Mouse (Mus musculus): ENCODE data around the gene Gm20458. TPM values are rescaled to one million over a fixed set of nuclear protein-coding genes. Genes with fewer than 3 reads are reported as not detected.

Gene Gm20458
- polyA plus RNA-seq, 1 experiment from 2014 or later, result 8.9 TPM

GRCm38 (mm10) chr2:164438257-164438656, 22.5 kb upstream of the Gm20458 start:
- H3K9ac ChIP-seq (ENCODE audit: low read length), result no peak overlapping the region
- H3K9me3 ChIP-seq (replicated peaks; ENCODE audit: control insufficient read depth, low read length), result no peaks in the 10 kb centered on the region
- WGBS, result 66% methylated on average over 8 of the region's 8 CpGs
- H3K4me1 ChIP-seq (ENCODE audit: control insufficient read depth, insufficient read depth, low read length), result peaks cover 6% of the 10 kb centered on the region
- no peak overlapping the region for H3K4me3 ChIP-seq (ENCODE audit: low read depth, low read length)
- no peaks in the 10 kb centered on the region for H3K36me3 ChIP-seq (ENCODE audit: control insufficient read depth, insufficient read depth, low read length)
- H3K4me2 ChIP-seq (ENCODE audit: low read length), result no peak overlapping the region
- no peak for ATAC-seq
- DNase-seq (ENCODE audit: low spot score), result no peak
- no peak overlapping the region for H3K27ac ChIP-seq (ENCODE audit: low read depth, low read length)
- H3K27me3 ChIP-seq (replicated peaks; ENCODE audit: control insufficient read depth, insufficient read depth, low read length), result 0 out of 2 replicates have a peak, but pooled peaks cover 4% of the 10 kb centered on the region

- Histone ChIP-seq H3K4me2 (ENCODE audit: low read length) (no peak overlapping the region), H3K27me3 (replicated peaks; ENCODE audit: control insufficient read depth, insufficient read depth, low read length) (0 out of 2 replicates have a peak, but pooled peaks cover 4% of the 10 kb centered on the region), H3K27ac (ENCODE audit: low read depth, low read length) (no peak overlapping the region), H3K4me1 (ENCODE audit: control insufficient read depth, insufficient read depth, low read length) (peaks cover 13% of the 10 kb centered on the region), H3K36me3 (ENCODE audit: control insufficient read depth, insufficient read depth, low read length) (no peaks in the 10 kb centered on the region), H3K9me3 (replicated peaks; ENCODE audit: control insufficient read depth, low read length) (no peaks in the 10 kb centered on the region), H3K9ac (ENCODE audit: low read length) (no peak overlapping the region), H3K4me3 (ENCODE audit: low read depth, low read length) (no peak overlapping the region)
- no peak for ATAC-seq
- 69% methylated on average over 3 of the region's 3 CpGs for WGBS
- no peak for DNase-seq (ENCODE audit: low spot score)
These were observed 21.8 kb upstream of the Gm20458 start for GRCm38 (mm10) chr2:164439001-164439421.

GRCm38 (mm10) chr2:164440314-164440713, 20.5 kb upstream of the Gm20458 start:
- H3K27ac ChIP-seq (ENCODE audit: low read depth, low read length), result no peak overlapping the region
- H3K36me3 ChIP-seq (ENCODE audit: control insufficient read depth, insufficient read depth, low read length), result no peaks in the 10 kb centered on the region
- H3K4me1 ChIP-seq (ENCODE audit: control insufficient read depth, insufficient read depth, low read length), result peaks cover 13% of the 10 kb centered on the region
- H3K27me3 ChIP-seq (replicated peaks; ENCODE audit: control insufficient read depth, insufficient read depth, low read length), result 0 out of 2 replicates have a peak, but pooled peaks cover 4% of the 10 kb centered on the region
- DNase-seq (ENCODE audit: low spot score) (no peak), ATAC-seq (no peak)
- H3K9ac ChIP-seq (ENCODE audit: low read length), result no peak overlapping the region
- no peaks in the 10 kb centered on the region for H3K9me3 ChIP-seq (replicated peaks; ENCODE audit: control insufficient read depth, low read length)
- WGBS, result 80% methylated on average over 5 of the region's 5 CpGs
- no peak overlapping the region for H3K4me2 ChIP-seq (ENCODE audit: low read length)
- no peak overlapping the region for H3K4me3 ChIP-seq (ENCODE audit: low read depth, low read length)

GRCm38 (mm10) chr2:164441155-164441554, 19.6 kb upstream of the Gm20458 start:
- Histone ChIP-seq H3K4me1 (ENCODE audit: control insufficient read depth, insufficient read depth, low read length) (peaks cover 13% of the 10 kb centered on the region), H3K9me3 (replicated peaks; ENCODE audit: control insufficient read depth, low read length) (no peaks in the 10 kb centered on the region), H3K9ac (ENCODE audit: low read length) (no peak overlapping the region), H3K36me3 (ENCODE audit: control insufficient read depth, insufficient read depth, low read length) (no peaks in the 10 kb centered on the region), H3K27me3 (replicated peaks; ENCODE audit: control insufficient read depth, insufficient read depth, low read length) (0 out of 2 replicates have a peak, but pooled peaks cover 4% of the 10 kb centered on the region), H3K4me2 (ENCODE audit: low read length) (no peak overlapping the region), H3K4me3 (ENCODE audit: low read depth, low read length) (no peak overlapping the region), H3K27ac (ENCODE audit: low read depth, low read length) (no peak overlapping the region)
- DNase-seq (ENCODE audit: low spot score) (no peak), ATAC-seq (no peak)
- WGBS, result 46% methylated on average over 8 of the region's 8 CpGs

GRCm38 (mm10) chr2:164441731-164442130, 19.0 kb upstream of the Gm20458 start:
- H3K4me2 ChIP-seq (ENCODE audit: low read length), result peak overlapping the region; percentile 91; the same call in 1 of the 2 replicates
- no peak overlapping the region for H3K9ac ChIP-seq (ENCODE audit: low read length)
- no peak overlapping the region for H3K4me3 ChIP-seq (ENCODE audit: low read depth, low read length)

GRCm38 (mm10) chr2:164442315-164443050, 18.3 kb upstream of the Gm20458 start:
- Histone ChIP-seq H3K4me3 (ENCODE audit: low read depth, low read length) (peak overlapping the region; percentile 46), H3K27ac (ENCODE audit: low read depth, low read length) (no peak overlapping the region), H3K4me2 (ENCODE audit: low read length) (peak overlapping the region; percentile 91), H3K9me3 (replicated peaks; ENCODE audit: control insufficient read depth, low read length) (no peaks in the 10 kb centered on the region), H3K36me3 (ENCODE audit: control insufficient read depth, insufficient read depth, low read length) (no peaks in the 10 kb centered on the region), H3K27me3 (replicated peaks; ENCODE audit: control insufficient read depth, insufficient read depth, low read length) (0 out of 2 replicates have a peak, but pooled peaks cover 4% of the 10 kb centered on the region), H3K4me1 (ENCODE audit: control insufficient read depth, insufficient read depth, low read length) (peaks cover 13% of the 10 kb centered on the region), H3K9ac (ENCODE audit: low read length) (peak overlapping the region; percentile 64)
- no peak; the same call in 1 of the 2 replicates for ATAC-seq
- DNase-seq (ENCODE audit: low spot score), result no peak
- WGBS, result 3% methylated on average over 29 of the region's 29 CpGs

More at GRCm38 (mm10) chr2:164441731-164442130, 19.0 kb upstream of the Gm20458 start:
- H3K9me3 ChIP-seq (replicated peaks; ENCODE audit: control insufficient read depth, low read length), result no peaks in the 10 kb centered on the region
- 0 out of 2 replicates have a peak, but pooled peaks cover 4% of the 10 kb centered on the region for H3K27me3 ChIP-seq (replicated peaks; ENCODE audit: control insufficient read depth, insufficient read depth, low read length)
- H3K4me1 ChIP-seq (ENCODE audit: control insufficient read depth, insufficient read depth, low read length), result peaks cover 13% of the 10 kb centered on the region
- no peak overlapping the region for H3K27ac ChIP-seq (ENCODE audit: low read depth, low read length)
- H3K36me3 ChIP-seq (ENCODE audit: control insufficient read depth, insufficient read depth, low read length), result no peaks in the 10 kb centered on the region
- 31% methylated on average over 7 of the region's 7 CpGs for WGBS
- ATAC-seq (no peak), DNase-seq (ENCODE audit: low spot score) (no peak)

- H3K27ac ChIP-seq (ENCODE audit: low read depth, low read length), result no peak overlapping the region
- H3K9ac ChIP-seq (ENCODE audit: low read length), result peak overlapping the region; percentile 64
- H3K4me2 ChIP-seq (ENCODE audit: low read length), result peak overlapping the region; percentile 91
- ATAC-seq (peak; percentile 95), DNase-seq (ENCODE audit: low spot score) (peak; percentile 82)
- WGBS, result 0% methylated on average over 26 of the region's 26 CpGs
- 0 out of 2 replicates have a peak, but pooled peaks cover 4% of the 10 kb centered on the region for H3K27me3 ChIP-seq (replicated peaks; ENCODE audit: control insufficient read depth, insufficient read depth, low read length)
- H3K36me3 ChIP-seq (ENCODE audit: control insufficient read depth, insufficient read depth, low read length), result no peaks in the 10 kb centered on the region
- peaks cover 13% of the 10 kb centered on the region for H3K4me1 ChIP-seq (ENCODE audit: control insufficient read depth, insufficient read depth, low read length)
- no peaks in the 10 kb centered on the region for H3K9me3 ChIP-seq (replicated peaks; ENCODE audit: control insufficient read depth, low read length)
- H3K4me3 ChIP-seq (ENCODE audit: low read depth, low read length), result peak overlapping the region; percentile 46
These were observed 17.7 kb upstream of the Gm20458 start for GRCm38 (mm10) chr2:164443051-164443437.

GRCm38 (mm10) chr2:164443460-164444000, 17.2 kb upstream of the Gm20458 start, which contains the start of gene Sdc4:
TSS of gene Sdc4 (minus strand) at chr2:164443887.
- Histone ChIP-seq H3K4me2 (ENCODE audit: low read length) (peak within 1 kb of the TSS; percentile 91), H3K4me1 (ENCODE audit: control insufficient read depth, insufficient read depth, low read length) (peaks cover 13% of the 10 kb centered on the region), H3K9ac (ENCODE audit: low read length) (peak within 1 kb of the TSS; percentile 64), H3K27me3 (replicated peaks; ENCODE audit: control insufficient read depth, insufficient read depth, low read length) (0 out of 2 replicates have a peak, but pooled peaks cover 4% of the 10 kb centered on the region), H3K36me3 (ENCODE audit: control insufficient read depth, insufficient read depth, low read length) (no peaks in the 10 kb centered on the region), H3K27ac (ENCODE audit: low read depth, low read length) (no peak within 1 kb of the TSS), H3K4me3 (ENCODE audit: low read depth, low read length) (peak within 1 kb of the TSS; percentile 46), H3K9me3 (replicated peaks; ENCODE audit: control insufficient read depth, low read length) (no peaks in the 10 kb centered on the region)
- 9% methylated on average over 18 of the region's 18 CpGs for WGBS
- DNase-seq (ENCODE audit: low spot score) (no peak), ATAC-seq (peak; percentile 15; the same call in 1 of the 2 replicates)

GRCm38 (mm10) chr2:164444701-164445100, 16.1 kb upstream of the Gm20458 start:
- H3K36me3 ChIP-seq (ENCODE audit: control insufficient read depth, insufficient read depth, low read length), result no peaks in the 10 kb centered on the region
- H3K27ac ChIP-seq (ENCODE audit: low read depth, low read length), result no peak overlapping the region
- DNase-seq (ENCODE audit: low spot score) (no peak), ATAC-seq (no peak)
- H3K4me2 ChIP-seq (ENCODE audit: low read length), result no peak overlapping the region
- 0 out of 2 replicates have a peak, but pooled peaks cover 4% of the 10 kb centered on the region for H3K27me3 ChIP-seq (replicated peaks; ENCODE audit: control insufficient read depth, insufficient read depth, low read length)
- peaks cover 13% of the 10 kb centered on the region for H3K4me1 ChIP-seq (ENCODE audit: control insufficient read depth, insufficient read depth, low read length)
- H3K4me3 ChIP-seq (ENCODE audit: low read depth, low read length), result no peak overlapping the region
- WGBS, result 79% methylated on average over 2 of the region's 2 CpGs
- H3K9me3 ChIP-seq (replicated peaks; ENCODE audit: control insufficient read depth, low read length), result no peaks in the 10 kb centered on the region
- no peak overlapping the region for H3K9ac ChIP-seq (ENCODE audit: low read length)
